Mouse (Mus musculus) liver, embryonic 14.5 days (tissue): Measurements from ENCODE around the gene Mapk10. TPM values are rescaled to one million over a fixed set of nuclear protein-coding genes. Genes with fewer than 3 reads are reported as not detected.

Source experiments
- ATAC-seq: fragments of 200-750 bp; cut with Nextera tagmentation; 2 replicates; pipeline ENCODE4 v1.8.0; 2017; ENCODE audit warnings: moderate number of reproducible peaks, mild to moderate bottlenecking, moderate library complexity; ENCODE audit not compliant: insufficient read depth
- DNase-seq, 3 experiments: peaks; one replicate each; pipeline ENCODE4 v3.0.0-alpha.2; 2012 to 2013; ENCODE audit warnings: low read depth in 3 of 3, low spot score in 3 of 3
- H3K27ac ChIP-seq: fragments of 300-500 bp; sonication (generic); 2 replicates; pipeline ENCODE4 v1.5.1; 2014; ENCODE audit warnings: moderate library complexity, mild to moderate bottlenecking, control low read depth, inconsistent platforms
- H3K27me3 ChIP-seq: fragments of 300-500 bp; sonication (generic); 2 replicates; pipeline ENCODE4 v1.6.1; 2014; ENCODE audit warnings: mild to moderate bottlenecking, low read length, moderate library complexity; ENCODE audit not compliant: control insufficient read depth, insufficient read depth
- H3K36me3 ChIP-seq: fragments of 300-500 bp; sonication (generic); replicated peaks from 2 replicates; pipeline ENCODE4 v1.6.1; 2014; ENCODE audit warnings: low read depth; ENCODE audit not compliant: control insufficient read depth, insufficient read depth
- H3K4me1 ChIP-seq, 2 experiments: fragments of 200-500 bp in 1 of 2; fragments of 300-500 bp in 1 of 2; sonication (generic) in 1 of 2; replicated peaks; 2 replicates each; pipeline ENCODE4 v1.6.1; 2012 to 2014; ENCODE audit warnings: antibody characterized with exemption in 1 of 2, inconsistent platforms in 1 of 2, low read length in 1 of 2; ENCODE audit not compliant: control insufficient read depth in 2 of 2, insufficient read depth in 2 of 2
- H3K4me2 ChIP-seq: fragments of 300-500 bp; sonication (generic); 2 replicates; pipeline ENCODE4 v1.6.1; 2014; ENCODE audit warnings: low read depth, mild to moderate bottlenecking, control low read depth, moderate library complexity
- H3K4me3 ChIP-seq, 2 experiments: fragments of 200-500 bp in 1 of 2; fragments of 300-500 bp in 1 of 2; sonication (generic) in 1 of 2; 2 replicates each; pipeline ENCODE4 v1.5.1; 2012 to 2014; ENCODE audit warnings: low read depth in 2 of 2, low read length in 2 of 2, mild to moderate bottlenecking in 2 of 2, control low read depth in 1 of 2, inconsistent platforms in 1 of 2, moderate library complexity in 1 of 2; ENCODE audit not compliant: insufficient read depth in 1 of 2
- H3K9ac ChIP-seq: fragments of 300-500 bp; sonication (generic); replicated peaks from 2 replicates; pipeline ENCODE4 v1.6.1; 2014; ENCODE audit warnings: mild to moderate bottlenecking, control low read depth, moderate library complexity
- H3K9me3 ChIP-seq: fragments of 300-500 bp; sonication (generic); 2 replicates; pipeline ENCODE4 v1.6.1; 2016; ENCODE audit warnings: low read length, mixed read lengths; ENCODE audit not compliant: control insufficient read depth
- CTCF ChIP-seq: IDR thresholded peaks from 2 replicates; pipeline ENCODE4 v1.5.1; 2016; ENCODE audit warnings: antibody characterized with exemption, low read depth, control low read depth
- EP300 ChIP-seq: IDR thresholded peaks from 2 replicates; pipeline ENCODE4 v1.6.1; 2016; ENCODE audit warnings: antibody characterized with exemption, low read depth
- WGBS: fragments of 180-500 bp; shearing (Covaris S2); extraction: QIAGEN DNeasy Blood & Tissue Kit; methylation state at CpG from one replicate; pipeline ENCODE4 v1.1.7; 2014; ENCODE audit not compliant: insufficient replicate concordance; 5-methylcytosine and 5-hydroxymethylcytosine counted together
- polyA plus RNA-seq, 2 experiments: library from polyadenylated mRNA; depleted of rRNA in 1 of 2; stranded (reverse) in 1 of 2; unstranded in 1 of 2; fragments of >200 nt; fragmentation: Nextera tagmentation in 1 of 2; extraction: Ambion mirVana in 1 of 2; gene quantifications; 2 replicates each; pipeline versions ENCODE4 v1.2.1 to v1.2.3; 2012 to 2014

Mapk10 gene
- polyA plus RNA-seq, 2 experiments, result 0.01 TPM; not detected in 1

DNA sequence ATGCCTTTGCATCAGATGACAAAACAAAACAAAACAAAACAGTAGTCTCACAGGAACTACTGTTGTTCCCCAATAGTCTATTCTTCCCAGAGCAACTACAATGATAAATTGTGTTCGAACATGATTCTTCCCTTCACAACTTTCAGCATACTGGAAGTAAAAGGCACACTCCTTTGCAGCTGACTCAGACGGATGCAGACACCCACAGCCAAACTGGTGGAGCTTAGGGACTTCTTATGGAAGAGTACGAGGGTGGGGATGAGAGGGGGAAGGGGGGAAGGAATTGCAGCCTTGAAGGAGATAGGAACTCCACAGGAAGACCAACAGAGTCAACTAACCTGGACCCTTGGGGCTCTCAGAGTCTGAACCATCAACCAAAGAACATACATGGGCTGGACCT lies 18.2 kb upstream of the Mapk10 start:
- WGBS, result 52% methylated on average over 3 of the region's 3 CpGs
- no peaks in the 10 kb centered on the region for H3K9me3 ChIP-seq
- no peak for ATAC-seq

DNA sequence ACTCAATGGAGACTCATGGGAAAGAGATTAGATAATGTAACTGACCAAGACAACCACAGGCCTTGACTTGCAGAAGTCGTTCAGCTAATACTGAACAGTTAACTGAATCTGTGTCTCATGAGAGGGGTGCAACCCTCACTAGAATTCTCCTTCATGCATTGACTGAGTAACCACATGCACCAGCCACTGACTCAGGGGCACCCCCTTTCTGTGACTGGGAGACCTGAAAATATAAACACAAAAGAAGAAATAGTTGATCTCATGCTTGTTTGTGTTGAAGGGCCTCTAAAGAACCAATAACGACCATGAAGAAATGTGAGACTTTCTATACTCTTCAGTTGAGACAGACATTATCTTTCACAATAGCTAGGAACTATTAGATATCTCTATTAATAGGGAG lies 10.9 kb upstream of the Mapk10 start:
- DNase-seq, result no peak
- TF ChIP-seq CTCF (no peak), EP300 (no peak)
- Histone ChIP-seq H3K27ac (no peak overlapping the region), H3K4me3 (no peak overlapping the region), H3K4me2 (no peak overlapping the region), H3K9me3 (no peaks in the 10 kb centered on the region), H3K9ac (no peak overlapping the region), H3K27me3 (no peaks in the 10 kb centered on the region), H3K4me1 (no peaks in the 10 kb centered on the region), H3K36me3 (no peaks in the 10 kb centered on the region)
- ATAC-seq, result no peak
- WGBS, result 33% methylated on average over 2 of the region's 2 CpGs

More for the DNA sequence above, 18.2 kb upstream of the Mapk10 start:
- H3K36me3 ChIP-seq, result no peaks in the 10 kb centered on the region
- H3K9ac ChIP-seq, result no peak overlapping the region
- H3K27me3 ChIP-seq, result no peaks in the 10 kb centered on the region
- H3K4me1 ChIP-seq, result no peaks in the 10 kb centered on the region
- no peak overlapping the region for H3K27ac ChIP-seq
- DNase-seq, result no peak
- H3K4me3 ChIP-seq, result no peak overlapping the region
- no peak for TF ChIP-seq CTCF
- TF ChIP-seq EP300, result no peak
- no peak overlapping the region for H3K4me2 ChIP-seq

DNA sequence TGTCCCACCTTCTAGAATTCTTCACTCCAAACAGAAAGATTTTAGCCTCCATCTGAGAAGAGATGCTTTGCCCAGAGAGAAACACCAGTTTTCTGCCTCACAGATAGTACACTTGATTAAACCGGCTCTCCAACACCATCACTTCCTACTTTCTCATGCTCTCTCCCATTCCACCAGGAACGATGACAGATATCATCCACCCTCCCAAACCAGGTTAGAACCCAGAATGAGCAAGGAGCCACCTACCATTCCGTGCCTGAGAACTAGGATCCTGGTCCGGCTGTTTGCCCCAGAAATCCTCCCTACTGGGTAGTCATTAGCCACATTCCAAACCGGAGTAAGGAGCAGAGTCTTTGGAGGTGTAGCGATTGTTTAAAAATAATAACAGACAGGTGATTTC lies 490 bp downstream of the Mapk10 start:
- 32% methylated on average over 6 of the region's 6 CpGs for WGBS
- Histone ChIP-seq H3K4me2 (no peak overlapping the region), H3K27ac (no peak overlapping the region), H3K4me1 (no peaks in the 10 kb centered on the region), H3K9me3 (no peaks in the 10 kb centered on the region), H3K9ac (no peak overlapping the region), H3K27me3 (no peaks in the 10 kb centered on the region), H3K4me3 (no peak overlapping the region), H3K36me3 (no peaks in the 10 kb centered on the region)
- TF ChIP-seq EP300, result no peak
- no peak for TF ChIP-seq CTCF
- ATAC-seq, result no peak
- no peak for DNase-seq

DNA sequence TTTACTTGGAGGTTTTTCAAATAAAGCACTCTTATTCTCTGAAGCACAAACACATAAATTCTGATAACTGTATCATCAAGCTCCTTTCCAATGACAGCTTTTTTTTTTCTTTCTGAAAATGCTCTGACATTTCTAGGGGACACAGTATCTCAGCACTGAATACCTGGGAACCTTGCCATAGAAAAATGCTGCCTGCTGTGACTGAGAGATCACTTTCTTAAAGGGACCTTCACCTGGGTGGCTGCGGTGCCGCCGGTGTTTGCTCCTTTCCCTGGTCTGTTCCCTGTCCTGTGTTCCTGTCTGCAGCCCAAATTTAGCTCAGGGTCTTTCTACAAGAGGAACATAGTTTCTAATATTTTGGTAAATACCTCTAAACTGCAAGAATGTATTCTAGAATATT lies 1.1 kb downstream of the Mapk10 start:
- no peak for DNase-seq
- no peaks in the 10 kb centered on the region for H3K9me3 ChIP-seq
- 67% methylated on average over 3 of the region's 3 CpGs for WGBS
- H3K4me1 ChIP-seq, result no peaks in the 10 kb centered on the region
- no peaks in the 10 kb centered on the region for H3K27me3 ChIP-seq
- no peak overlapping the region for H3K4me3 ChIP-seq
- no peak overlapping the region for H3K4me2 ChIP-seq
- no peaks in the 10 kb centered on the region for H3K36me3 ChIP-seq
- H3K27ac ChIP-seq, result no peak overlapping the region
- no peak overlapping the region for H3K9ac ChIP-seq
- no peak for TF ChIP-seq EP300
- no peak for ATAC-seq

DNA sequence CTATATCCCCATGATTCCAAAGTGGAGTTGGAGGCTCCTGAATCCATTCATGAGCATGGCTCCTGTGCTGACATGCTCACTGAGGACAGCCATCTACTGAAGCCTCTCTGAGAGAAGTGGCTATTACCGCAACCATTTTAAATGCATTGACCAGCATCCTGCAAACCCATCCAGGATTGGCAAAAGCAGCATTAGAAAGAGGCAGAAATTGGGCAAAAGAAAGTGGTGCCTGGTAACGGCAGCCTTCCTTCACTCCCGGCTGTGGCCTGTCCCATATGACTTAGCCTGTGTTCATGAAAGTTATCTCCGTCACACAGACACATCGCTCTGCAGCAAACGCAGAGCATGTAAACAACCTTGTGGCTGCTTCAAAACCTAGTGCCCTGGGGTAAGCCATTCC lies 1.6 kb downstream of the Mapk10 start:
- Histone ChIP-seq H3K4me3 (no peak overlapping the region), H3K27ac (no peak overlapping the region), H3K4me1 (no peaks in the 10 kb centered on the region), H3K9me3 (no peaks in the 10 kb centered on the region), H3K27me3 (no peaks in the 10 kb centered on the region), H3K36me3 (no peaks in the 10 kb centered on the region), H3K9ac (no peak overlapping the region), H3K4me2 (no peak overlapping the region)
- WGBS, result 47% methylated on average over 6 of the region's 6 CpGs
- ATAC-seq, result no peak
- no peak for DNase-seq
- TF ChIP-seq CTCF (no peak), EP300 (no peak)
